Mouse (Mus musculus): ENCODE measurements around the gene BC052040. TPM values are rescaled to one million over a fixed set of nuclear protein-coding genes. Genes with fewer than 3 reads are reported as not detected.

Gene BC052040
- polyA plus RNA-seq, 1 experiment from 2014 or later, result 16.7 TPM

DNA sequence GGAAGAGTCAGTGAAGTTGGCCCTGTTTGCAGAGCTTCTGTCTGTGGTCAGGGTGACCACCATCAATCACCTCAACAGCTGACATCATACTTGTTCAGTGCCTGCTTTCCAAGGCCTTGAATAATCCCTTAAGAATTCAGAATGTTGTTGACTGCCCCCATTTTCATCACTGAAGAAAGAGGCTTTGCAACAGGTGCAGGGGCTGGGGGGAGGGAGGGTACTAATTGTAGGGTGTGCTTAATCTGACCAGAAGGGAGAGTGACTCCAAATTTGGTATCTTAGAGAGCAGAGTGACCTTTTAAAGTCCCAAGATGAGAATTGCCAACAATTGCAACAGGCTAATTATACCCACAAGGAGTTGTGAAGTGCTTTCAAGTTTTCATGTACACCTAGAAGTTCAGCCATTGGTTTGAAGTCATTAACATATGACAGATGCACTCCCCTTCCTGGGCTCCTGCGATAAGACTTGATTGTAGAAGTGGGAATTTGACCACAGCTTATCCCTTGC is 24.4 kb downstream of the BC052040 start:
- no peak for ATAC-seq (ENCODE audit: low FRiP score)
- 34% methylated on average over 1 of the region's 1 CpGs for WGBS
- H3K9me3 ChIP-seq, result no peaks in the 10 kb centered on the region

DNA sequence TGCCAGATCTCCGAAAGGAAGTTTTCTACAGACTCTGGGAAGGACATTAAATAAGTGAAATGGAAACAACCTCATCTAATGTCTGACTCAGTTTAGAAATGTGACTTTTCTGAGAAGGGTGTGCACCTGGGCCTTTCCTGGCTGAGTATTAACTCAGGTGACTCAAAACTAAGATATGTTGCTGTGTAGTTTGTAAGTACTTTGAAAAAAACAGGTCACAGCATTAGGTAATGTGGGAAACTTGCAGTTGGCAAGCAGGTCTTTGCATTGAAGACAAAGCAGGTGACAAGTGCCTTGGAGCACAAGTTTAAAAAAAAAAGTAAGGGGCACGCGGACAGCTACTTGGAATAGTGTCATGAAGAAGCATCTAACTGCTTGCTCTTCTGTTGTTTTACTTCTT is 27.5 kb downstream of the BC052040 start:
- Histone ChIP-seq H3K9ac (no peak overlapping the region), H3K36me3 (no peaks in the 10 kb centered on the region), H3K4me3 (no peak overlapping the region), H3K4me1 (replicated peaks) (0 out of 2 replicates have a peak, but pooled peaks cover 7% of the 10 kb centered on the region), H3K27ac (no peak overlapping the region), H3K4me2 (no peak overlapping the region), H3K9me3 (no peaks in the 10 kb centered on the region), H3K27me3 (no peaks in the 10 kb centered on the region)
- ATAC-seq (ENCODE audit: low FRiP score), result no peak
- 96% methylated on average over 3 of the region's 3 CpGs for WGBS

More for the DNA sequence above, 24.4 kb downstream of the BC052040 start:
- H3K4me3 ChIP-seq, result no peak overlapping the region
- H3K9ac ChIP-seq, result no peak overlapping the region
- H3K36me3 ChIP-seq, result no peaks in the 10 kb centered on the region
- H3K4me1 ChIP-seq (replicated peaks), result peaks cover 27% of the 10 kb centered on the region
- no peaks in the 10 kb centered on the region for H3K27me3 ChIP-seq
- no peak overlapping the region for H3K4me2 ChIP-seq
- H3K27ac ChIP-seq, result no peak overlapping the region

DNA sequence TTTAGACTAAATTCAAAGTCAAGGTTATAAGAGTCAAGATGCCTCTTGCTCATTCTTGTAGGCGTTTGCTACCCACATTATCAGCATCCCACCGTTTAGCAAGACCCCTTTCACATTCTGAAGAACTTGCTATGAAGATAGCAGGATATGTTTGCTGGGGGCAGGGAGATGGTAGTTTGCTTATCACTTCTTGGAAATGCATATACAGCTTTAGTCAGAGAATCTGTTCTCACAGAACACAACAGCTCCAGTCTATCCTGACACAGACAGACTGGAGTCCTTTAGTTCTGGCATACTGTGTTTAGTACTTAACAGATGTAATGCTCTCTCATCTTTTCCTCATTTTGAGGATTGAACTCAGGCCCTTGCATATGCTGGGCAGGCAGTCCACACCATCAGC is 28.6 kb downstream of the BC052040 start:
- no peak overlapping the region for H3K4me3 ChIP-seq
- 0 out of 2 replicates have a peak, but pooled peaks cover 4% of the 10 kb centered on the region for H3K4me1 ChIP-seq (replicated peaks)
- no peak for ATAC-seq (ENCODE audit: low FRiP score)
- WGBS, result 92% methylated on average over 2 of the region's 2 CpGs
- no peak overlapping the region for H3K9ac ChIP-seq
- H3K27ac ChIP-seq, result no peak overlapping the region
- no peaks in the 10 kb centered on the region for H3K9me3 ChIP-seq
- no peaks in the 10 kb centered on the region for H3K27me3 ChIP-seq
- no peak overlapping the region for H3K4me2 ChIP-seq
- H3K36me3 ChIP-seq, result no peaks in the 10 kb centered on the region

DNA sequence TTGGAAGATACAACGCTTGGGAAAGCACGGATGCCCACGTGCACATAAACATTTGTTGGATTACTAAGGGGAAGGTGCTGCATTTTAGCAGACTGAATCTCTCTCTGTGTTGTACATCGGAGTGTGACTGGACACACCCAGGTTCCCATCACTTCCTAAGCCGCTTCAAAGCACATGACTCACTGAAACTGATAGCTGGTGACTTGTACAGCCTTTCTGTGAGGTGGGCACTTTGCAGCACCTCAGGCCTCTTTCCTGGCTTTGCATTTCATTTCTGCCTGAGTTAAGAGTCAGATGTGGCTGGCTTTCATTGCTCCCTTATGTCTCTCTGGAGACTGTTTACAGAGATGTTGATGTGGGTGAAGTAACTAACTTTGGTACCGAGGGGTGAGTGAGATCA is 29.0 kb downstream of the BC052040 start:
- H3K9ac ChIP-seq, result no peak overlapping the region
- H3K9me3 ChIP-seq, result no peaks in the 10 kb centered on the region
- H3K4me1 ChIP-seq (replicated peaks), result 0 out of 2 replicates have a peak, but pooled peaks cover 4% of the 10 kb centered on the region
- H3K27me3 ChIP-seq, result no peaks in the 10 kb centered on the region
- H3K4me2 ChIP-seq, result no peak overlapping the region
- no peak overlapping the region for H3K4me3 ChIP-seq
- ATAC-seq (ENCODE audit: low FRiP score), result no peak
- H3K27ac ChIP-seq, result no peak overlapping the region
- 95% methylated on average over 6 of the region's 6 CpGs for WGBS
- H3K36me3 ChIP-seq, result no peaks in the 10 kb centered on the region

DNA sequence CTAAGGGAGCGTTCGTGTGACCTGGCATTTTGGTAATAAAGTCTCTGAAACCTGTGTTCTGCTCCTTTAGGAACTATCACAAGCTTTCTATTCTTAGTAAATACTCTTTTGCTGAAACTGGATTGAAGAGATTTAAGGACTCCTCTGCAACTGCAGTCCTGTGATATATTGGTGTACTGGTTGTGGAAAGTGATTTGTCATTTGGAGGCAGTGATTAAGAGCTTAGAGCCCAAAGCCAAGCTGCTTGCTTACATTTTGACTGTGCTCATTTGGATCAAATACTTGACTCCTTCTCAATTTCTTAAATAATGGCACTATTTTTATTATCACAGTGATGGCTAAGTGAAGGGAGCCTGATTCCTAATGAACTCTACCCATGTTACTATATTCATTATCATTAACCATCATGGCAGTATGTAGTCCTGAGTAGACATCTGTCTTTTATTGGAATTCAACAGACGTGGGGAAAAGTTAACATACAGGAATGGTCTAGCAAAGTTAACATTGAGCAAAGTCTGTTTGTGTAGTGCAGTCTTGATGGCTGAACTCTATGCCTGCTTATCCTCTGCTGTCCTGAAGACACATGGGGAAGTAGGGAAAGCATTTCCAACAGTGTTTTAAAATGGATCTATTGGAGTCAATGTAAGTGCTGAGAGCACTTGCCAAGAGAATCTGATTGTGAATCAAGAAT is 32.5 kb downstream of the BC052040 start:
- H3K4me2 ChIP-seq, result no peak overlapping the region
- no peak overlapping the region for H3K4me3 ChIP-seq
- H3K4me1 ChIP-seq (replicated peaks), result no peaks in the 10 kb centered on the region
- no peaks in the 10 kb centered on the region for H3K36me3 ChIP-seq
- no peak overlapping the region for H3K9ac ChIP-seq
- no peak overlapping the region for H3K27ac ChIP-seq
- ATAC-seq (ENCODE audit: low FRiP score), result no peak
- no peaks in the 10 kb centered on the region for H3K9me3 ChIP-seq
- no peaks in the 10 kb centered on the region for H3K27me3 ChIP-seq
- 93% methylated on average over 3 of the region's 3 CpGs for WGBS

DNA sequence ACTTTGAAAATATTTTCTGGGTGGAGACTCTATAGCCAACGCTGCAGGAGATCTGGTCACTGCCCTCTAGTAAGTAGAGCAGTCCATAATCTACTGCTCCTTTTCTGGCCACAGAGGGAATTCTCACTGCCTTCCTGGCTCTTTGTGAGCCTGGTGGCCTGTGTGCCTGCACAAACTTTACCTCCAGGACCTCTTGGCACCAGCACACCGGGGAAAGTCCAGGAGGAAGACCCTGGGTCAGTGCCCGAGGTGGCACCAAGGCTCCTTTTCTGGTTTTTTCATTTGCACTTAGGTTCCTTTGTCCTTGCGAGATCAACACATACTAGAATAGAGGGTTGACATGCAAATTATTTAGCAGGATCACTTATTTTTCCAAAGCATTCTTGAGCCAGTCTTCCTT is 47.0 kb downstream of the BC052040 start:
- peaks cover 19% of the 10 kb centered on the region for H3K4me1 ChIP-seq (replicated peaks)
- H3K4me3 ChIP-seq, result no peak overlapping the region
- H3K27ac ChIP-seq, result no peak overlapping the region
- H3K9me3 ChIP-seq, result no peaks in the 10 kb centered on the region
- 89% methylated on average over 4 of the region's 4 CpGs for WGBS
- no peak overlapping the region for H3K4me2 ChIP-seq
- H3K9ac ChIP-seq, result no peak overlapping the region
- no peaks in the 10 kb centered on the region for H3K36me3 ChIP-seq
- ATAC-seq (ENCODE audit: low FRiP score), result no peak
- H3K27me3 ChIP-seq, result no peaks in the 10 kb centered on the region

DNA sequence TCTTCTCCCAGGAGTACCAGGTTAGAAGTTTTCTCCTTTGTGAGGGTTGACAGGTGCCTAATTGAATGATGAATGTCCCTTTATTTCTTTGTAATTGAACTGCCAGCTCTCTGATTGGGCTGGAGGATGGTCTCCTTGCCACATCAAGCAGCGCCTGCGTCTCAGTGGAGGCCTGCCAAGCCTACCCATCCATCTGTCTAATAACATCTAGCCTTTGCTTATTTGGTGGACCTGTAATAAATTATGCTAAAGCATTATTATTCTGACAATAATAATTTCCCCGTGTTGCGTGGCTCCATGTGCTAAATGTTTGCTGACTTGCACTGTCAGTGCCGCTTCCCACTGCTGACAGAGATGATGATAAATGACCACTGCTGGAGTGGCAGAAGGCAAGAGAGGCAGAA is 49.5 kb downstream of the BC052040 start:
- H3K27me3 ChIP-seq, result no peaks in the 10 kb centered on the region
- H3K4me1 ChIP-seq (replicated peaks), result peaks cover 19% of the 10 kb centered on the region
- no peak overlapping the region for H3K4me2 ChIP-seq
- no peak overlapping the region for H3K9ac ChIP-seq
- peak overlapping the region; percentile 83; the same call in 1 of the 2 replicates for H3K27ac ChIP-seq
- H3K9me3 ChIP-seq, result no peaks in the 10 kb centered on the region
- H3K36me3 ChIP-seq, result 0 out of 2 replicates have a peak, but pooled peaks cover 9% of the 10 kb centered on the region
- no peak overlapping the region for H3K4me3 ChIP-seq
- peak; percentile 93 for ATAC-seq (ENCODE audit: low FRiP score)
- 20% methylated on average over 5 of the region's 5 CpGs for WGBS

DNA sequence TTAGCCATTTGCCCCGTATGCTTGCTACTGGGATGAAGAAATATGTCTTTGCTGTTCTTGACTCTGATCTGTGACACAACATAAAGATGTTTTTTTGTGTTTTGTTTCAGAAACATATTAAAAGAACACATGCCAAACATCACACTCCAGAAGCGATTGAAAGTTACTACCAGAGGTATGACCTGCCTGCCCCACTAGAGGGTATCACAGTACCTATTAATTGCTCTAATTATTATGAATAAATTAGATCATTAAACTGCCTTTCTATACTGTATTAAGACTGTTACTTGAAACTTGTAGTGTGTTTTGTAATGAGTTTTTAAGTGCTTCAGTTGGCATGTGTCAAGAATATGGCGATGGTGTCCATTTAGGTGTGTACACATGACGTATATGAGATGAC is 50.3 kb downstream of the BC052040 start:
- 0 out of 2 replicates have a peak, but pooled peaks cover 9% of the 10 kb centered on the region for H3K36me3 ChIP-seq
- no peak overlapping the region for H3K4me2 ChIP-seq
- H3K27me3 ChIP-seq, result no peaks in the 10 kb centered on the region
- H3K9ac ChIP-seq, result no peak overlapping the region
- H3K4me1 ChIP-seq (replicated peaks), result peaks cover 19% of the 10 kb centered on the region
- H3K27ac ChIP-seq, result 0 out of 2 replicates have a peak overlapping the region, but pooled peaks have one; percentile 83
- H3K9me3 ChIP-seq, result no peaks in the 10 kb centered on the region
- no peak for ATAC-seq (ENCODE audit: low FRiP score)
- H3K4me3 ChIP-seq, result no peak overlapping the region
- WGBS, result 70% methylated on average over 4 of the region's 4 CpGs

DNA sequence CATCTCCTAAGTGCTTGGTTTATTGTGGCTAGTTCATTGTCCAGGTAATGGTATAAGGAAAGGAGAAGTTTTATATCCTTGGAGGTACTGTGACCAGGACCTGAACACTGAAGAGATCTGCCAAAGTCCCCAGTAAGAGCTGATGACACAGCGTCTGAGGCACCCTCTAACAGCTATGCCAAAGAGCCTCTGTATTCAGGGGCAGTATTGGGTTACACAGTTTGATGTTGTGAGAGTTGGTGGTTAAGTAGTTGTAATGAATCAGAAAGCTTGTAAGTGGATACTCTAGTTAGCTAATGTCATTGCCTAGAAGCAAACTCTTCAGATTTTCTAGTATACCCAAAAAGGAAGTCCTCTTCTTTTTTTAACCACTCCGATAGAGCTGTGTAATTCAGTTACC is 68.7 kb downstream of the BC052040 start:
- H3K36me3 ChIP-seq, result no peaks in the 10 kb centered on the region
- H3K9ac ChIP-seq, result no peak overlapping the region
- H3K4me1 ChIP-seq (replicated peaks), result no peaks in the 10 kb centered on the region; the same call in 1 of the 2 replicates
- H3K9me3 ChIP-seq, result no peaks in the 10 kb centered on the region
- no peak overlapping the region for H3K27ac ChIP-seq
- WGBS, result 87% methylated on average over 2 of the region's 2 CpGs
- no peak overlapping the region for H3K4me2 ChIP-seq
- no peaks in the 10 kb centered on the region for H3K27me3 ChIP-seq
- no peak overlapping the region for H3K4me3 ChIP-seq
- ATAC-seq (ENCODE audit: low FRiP score), result no peak

DNA sequence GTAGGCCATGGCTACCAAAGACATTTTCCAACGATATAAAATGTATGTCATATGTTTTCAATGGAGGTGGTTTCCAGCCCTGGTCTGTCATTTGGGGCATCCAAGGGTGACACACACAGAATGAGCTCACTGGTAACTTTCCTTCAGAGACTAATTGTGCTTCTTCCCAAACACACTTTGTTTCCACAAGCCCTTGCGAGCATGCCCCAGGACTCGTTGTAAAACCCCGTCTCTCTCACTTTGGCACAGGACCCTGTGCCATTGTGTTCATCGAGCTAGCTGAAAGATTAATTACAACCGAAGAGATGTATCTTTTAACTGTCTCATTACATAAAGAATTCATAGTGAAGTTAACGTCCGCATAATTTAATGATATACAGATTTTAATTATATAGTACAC is 78.2 kb downstream of the BC052040 start:
- no peak overlapping the region for H3K4me3 ChIP-seq
- H3K27ac ChIP-seq, result peak overlapping the region; percentile 82
- ATAC-seq (ENCODE audit: low FRiP score), result 0 out of 2 replicates have a peak, but pooled peaks have one; percentile 15
- no peaks in the 10 kb centered on the region for H3K27me3 ChIP-seq
- H3K4me1 ChIP-seq (replicated peaks), result peaks cover 39% of the 10 kb centered on the region
- 52% methylated on average over 8 of the region's 8 CpGs for WGBS
- H3K9ac ChIP-seq, result no peak overlapping the region
- H3K9me3 ChIP-seq, result no peaks in the 10 kb centered on the region
- 0 out of 2 replicates have a peak, but pooled peaks cover 3% of the 10 kb centered on the region for H3K36me3 ChIP-seq
- H3K4me2 ChIP-seq, result no peak overlapping the region

DNA sequence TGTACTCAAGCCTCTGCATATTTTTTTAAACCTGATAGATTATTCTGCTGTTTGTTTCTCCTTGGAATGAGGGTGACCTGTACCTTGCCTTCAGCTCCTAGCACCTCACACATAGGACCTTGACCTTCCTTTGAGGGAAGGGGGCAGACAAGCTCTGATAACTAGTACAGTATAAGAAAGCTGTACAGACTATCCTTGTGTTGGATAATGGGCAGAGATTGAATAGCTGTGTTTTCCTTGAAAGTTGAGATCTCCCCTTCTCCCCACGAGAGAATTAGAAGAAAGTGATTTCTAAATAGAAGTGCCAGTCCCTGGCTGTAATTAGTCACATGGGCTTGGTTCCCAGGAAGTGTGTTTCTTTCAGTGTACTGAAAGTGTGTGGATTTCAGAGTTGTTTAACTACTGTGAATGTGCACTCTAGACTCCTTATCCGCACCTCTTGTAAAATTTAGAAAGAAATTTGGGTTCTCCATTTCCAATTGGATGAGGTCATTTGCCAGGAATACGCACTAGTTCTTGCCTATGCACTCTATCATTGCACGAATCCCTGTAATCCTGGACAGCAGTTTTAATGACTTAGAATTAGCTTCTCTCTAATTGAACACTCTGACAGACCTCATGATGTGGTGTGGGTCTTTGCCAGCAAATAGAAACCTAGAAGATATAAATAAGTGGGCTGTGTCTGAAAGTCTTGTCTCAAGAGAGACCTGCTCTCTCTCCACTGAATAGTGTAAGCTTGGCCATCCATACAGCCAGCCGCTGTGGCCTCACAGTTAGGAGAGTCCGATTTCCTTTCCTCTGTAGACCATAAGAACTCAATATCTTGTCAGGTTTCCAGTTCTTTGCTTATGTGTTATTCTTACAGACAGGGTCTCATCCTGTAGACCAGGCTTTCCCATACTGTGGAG is 79.0 kb downstream of the BC052040 start:
- Histone ChIP-seq H3K9ac (no peak overlapping the region), H3K36me3 (0 out of 2 replicates have a peak, but pooled peaks cover 3% of the 10 kb centered on the region), H3K4me2 (no peak overlapping the region), H3K9me3 (no peaks in the 10 kb centered on the region), H3K4me3 (no peak overlapping the region), H3K27me3 (no peaks in the 10 kb centered on the region), H3K27ac (peak overlapping the region; percentile 30; the same call in 1 of the 2 replicates), H3K4me1 (replicated peaks) (peaks cover 39% of the 10 kb centered on the region)
- WGBS, result 86% methylated on average over 6 of the region's 6 CpGs
- no peak for ATAC-seq (ENCODE audit: low FRiP score)

DNA sequence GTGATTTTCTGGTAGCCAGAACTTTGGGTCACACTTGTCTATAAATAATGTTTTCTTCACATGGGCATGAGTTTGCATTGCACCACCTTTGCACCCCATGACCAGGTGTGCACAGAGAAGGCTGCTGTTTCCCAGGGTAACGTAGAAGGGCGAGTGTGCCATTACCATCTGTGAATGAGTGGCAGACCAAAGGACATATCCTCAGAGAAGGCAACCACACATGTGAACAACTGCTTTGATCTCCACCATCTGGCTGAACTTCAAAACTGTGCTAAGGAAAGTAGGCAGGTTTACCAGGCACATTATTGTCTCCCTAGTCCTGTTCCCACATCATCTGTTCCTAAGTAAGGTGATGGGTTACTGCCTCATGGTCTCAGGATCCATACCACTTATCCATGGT is 86.0 kb downstream of the BC052040 start:
- Histone ChIP-seq H3K4me1 (replicated peaks) (no peaks in the 10 kb centered on the region), H3K9me3 (no peaks in the 10 kb centered on the region), H3K9ac (no peak overlapping the region), H3K27me3 (no peaks in the 10 kb centered on the region), H3K4me2 (no peak overlapping the region), H3K36me3 (0 out of 2 replicates have a peak, but pooled peaks cover 3% of the 10 kb centered on the region), H3K4me3 (no peak overlapping the region), H3K27ac (no peak overlapping the region)
- 87% methylated on average over 2 of the region's 2 CpGs for WGBS
- ATAC-seq (ENCODE audit: low FRiP score), result no peak
